Mouse (Mus musculus) midbrain, embryonic 12.5 days (tissue): ENCODE results near the gene Fam43b. TPM values are rescaled to one million over a fixed set of nuclear protein-coding genes. Genes with fewer than 3 reads are reported as not detected.
"Not testable (repeated sequence)": the region's sequence is repeated elsewhere in the genome, so short reads cannot be mapped to it uniquely, and the experiment has no call there.

Experiments used
- ATAC-seq: fragments of 200-750 bp; cut with Nextera tagmentation; 2 replicates; pipeline ENCODE4 v1.8.0; 2017; ENCODE audit warnings: low read depth, moderate TSS enrichment, moderate library complexity; ENCODE audit not compliant: low FRiP score
- H3K27ac ChIP-seq: fragments of 300-500 bp; sonication (generic); replicated peaks from 2 replicates; pipeline ENCODE4 v1.5.1; 2016; ENCODE audit warnings: mild to moderate bottlenecking
- H3K27me3 ChIP-seq: fragments of 300-500 bp; sonication (generic); 2 replicates; pipeline ENCODE4 v1.6.1; 2016; ENCODE audit warnings: mild to moderate bottlenecking
- H3K36me3 ChIP-seq: fragments of 300-500 bp; sonication (generic); 2 replicates; pipeline ENCODE4 v1.6.1; 2016
- H3K4me1 ChIP-seq: fragments of 300-500 bp; sonication (generic); 2 replicates; pipeline ENCODE4 v1.6.1; 2016
- H3K4me2 ChIP-seq: fragments of 300-500 bp; sonication (generic); replicated peaks from 2 replicates; pipeline ENCODE4 v1.6.1; 2016; ENCODE audit warnings: mild to moderate bottlenecking, moderate library complexity
- H3K4me3 ChIP-seq: fragments of 300-500 bp; sonication (generic); 2 replicates; pipeline ENCODE4 v1.5.1; 2016; ENCODE audit warnings: mild to moderate bottlenecking
- H3K9ac ChIP-seq: fragments of 300-500 bp; sonication (generic); replicated peaks from 2 replicates; pipeline ENCODE4 v1.6.1; 2016; ENCODE audit warnings: mild to moderate bottlenecking, moderate library complexity
- H3K9me3 ChIP-seq: fragments of 300-500 bp; sonication (generic); 2 replicates; pipeline ENCODE4 v1.6.1; 2016; ENCODE audit warnings: mild to moderate bottlenecking
- WGBS: fragments of 180-500 bp; shearing (Covaris S2); methylation state at CpG from one replicate; pipeline ENCODE4 v1.1.7; 2016; 5-methylcytosine and 5-hydroxymethylcytosine counted together
- polyA plus RNA-seq: library from polyadenylated mRNA; unstranded; fragments of >200 nt; fragmentation: Nextera tagmentation; extraction: Ambion mirVana; gene quantifications from 2 replicates; pipeline ENCODE4 v1.2.1, GENCODE M21; 2016

The Fam43b gene
- 0.27 and 0.34 TPM in 2 replicates for polyA plus RNA-seq

- H3K9me3 ChIP-seq: no peaks in the 10 kb centered on the region
- no peak within 1 kb of the TSS for H3K9ac ChIP-seq
- peak within 1 kb of the TSS; percentile 40 for H3K4me3 ChIP-seq
- ATAC-seq: no peak
- 1% methylated on average over 46 of the region's 46 CpGs for WGBS
- peaks cover 83% of the 10 kb centered on the region for H3K27me3 ChIP-seq
- peak within 1 kb of the TSS; percentile 55 for H3K4me2 ChIP-seq
- H3K27ac ChIP-seq: no peak within 1 kb of the TSS
- peaks cover 17% of the 10 kb centered on the region for H3K4me1 ChIP-seq
- H3K36me3 ChIP-seq: no peaks in the 10 kb centered on the region
Measured at GRCm38 (mm10) chr4:138395971-138396645, at the start of gene Fam43b. Fam43b (minus strand) TSS chr4:138396528.

DNA sequence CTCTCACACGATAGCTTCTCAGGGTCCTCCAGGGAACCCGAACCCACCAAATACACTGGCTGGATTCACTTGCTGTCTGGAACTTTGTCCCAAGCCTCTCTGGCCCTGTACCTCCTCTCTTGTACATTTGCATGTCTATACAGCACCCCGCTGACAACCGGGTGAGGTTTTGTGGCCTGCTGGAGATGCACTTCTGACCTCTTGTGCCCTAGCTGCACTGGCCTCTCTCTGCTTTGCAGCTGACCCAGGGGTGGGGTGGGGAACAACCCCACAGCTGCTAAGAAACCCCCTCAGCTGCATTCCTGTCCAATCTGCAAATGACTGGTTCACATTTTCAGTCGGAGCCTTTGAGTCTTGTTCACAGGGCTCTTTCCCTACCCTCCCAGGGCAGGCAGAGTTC lies 48.6 kb upstream of the Fam43b start:
- 9% methylated on average over 5 of the region's 5 CpGs for WGBS
- Histone ChIP-seq H3K9ac (0 out of 2 replicates have a peak overlapping the region, but pooled peaks have one; percentile 11), H3K36me3 (peaks cover 27% of the 10 kb centered on the region), H3K4me2 (no peak overlapping the region), H3K4me1 (peaks cover 29% of the 10 kb centered on the region), H3K27me3 (peaks cover 4% of the 10 kb centered on the region; the same call in 1 of the 2 replicates), H3K27ac (no peak overlapping the region), H3K4me3 (no peak overlapping the region), H3K9me3 (0 out of 2 replicates have a peak, but pooled peaks cover 3% of the 10 kb centered on the region)
- ATAC-seq: no peak

DNA sequence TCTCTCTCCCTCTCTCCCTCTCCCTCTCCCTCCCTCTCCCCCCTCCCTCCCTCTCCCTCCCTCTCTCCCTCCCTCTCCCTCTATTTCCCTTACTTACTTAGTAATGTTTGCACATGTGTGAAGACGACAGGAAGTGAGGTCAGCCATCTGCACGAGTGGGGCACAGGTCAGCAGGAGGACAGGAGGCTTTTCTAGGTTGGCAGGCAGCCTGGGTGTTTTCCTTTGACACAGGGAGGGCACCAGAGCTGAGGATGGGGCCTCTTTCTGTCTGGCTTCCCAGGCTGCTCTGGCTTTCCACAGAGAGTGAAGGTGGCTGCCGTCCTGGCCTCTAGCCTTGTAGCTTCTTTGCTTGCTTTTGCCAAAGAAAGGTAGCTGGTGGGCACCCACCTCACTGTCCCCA lies 43.7 kb upstream of the Fam43b start:
- H3K9me3 ChIP-seq: no peaks in the 10 kb centered on the region
- ATAC-seq: no peak
- H3K27me3 ChIP-seq: peaks cover 2% of the 10 kb centered on the region; the same call in 1 of the 2 replicates
- H3K4me2 ChIP-seq: no peak overlapping the region
- H3K9ac ChIP-seq: no peak overlapping the region
- H3K36me3 ChIP-seq: peaks cover 69% of the 10 kb centered on the region
- no peak overlapping the region for H3K27ac ChIP-seq
- peaks cover 12% of the 10 kb centered on the region for H3K4me1 ChIP-seq
- no peak overlapping the region for H3K4me3 ChIP-seq
- 90% methylated on average over 3 of the region's 3 CpGs for WGBS

DNA sequence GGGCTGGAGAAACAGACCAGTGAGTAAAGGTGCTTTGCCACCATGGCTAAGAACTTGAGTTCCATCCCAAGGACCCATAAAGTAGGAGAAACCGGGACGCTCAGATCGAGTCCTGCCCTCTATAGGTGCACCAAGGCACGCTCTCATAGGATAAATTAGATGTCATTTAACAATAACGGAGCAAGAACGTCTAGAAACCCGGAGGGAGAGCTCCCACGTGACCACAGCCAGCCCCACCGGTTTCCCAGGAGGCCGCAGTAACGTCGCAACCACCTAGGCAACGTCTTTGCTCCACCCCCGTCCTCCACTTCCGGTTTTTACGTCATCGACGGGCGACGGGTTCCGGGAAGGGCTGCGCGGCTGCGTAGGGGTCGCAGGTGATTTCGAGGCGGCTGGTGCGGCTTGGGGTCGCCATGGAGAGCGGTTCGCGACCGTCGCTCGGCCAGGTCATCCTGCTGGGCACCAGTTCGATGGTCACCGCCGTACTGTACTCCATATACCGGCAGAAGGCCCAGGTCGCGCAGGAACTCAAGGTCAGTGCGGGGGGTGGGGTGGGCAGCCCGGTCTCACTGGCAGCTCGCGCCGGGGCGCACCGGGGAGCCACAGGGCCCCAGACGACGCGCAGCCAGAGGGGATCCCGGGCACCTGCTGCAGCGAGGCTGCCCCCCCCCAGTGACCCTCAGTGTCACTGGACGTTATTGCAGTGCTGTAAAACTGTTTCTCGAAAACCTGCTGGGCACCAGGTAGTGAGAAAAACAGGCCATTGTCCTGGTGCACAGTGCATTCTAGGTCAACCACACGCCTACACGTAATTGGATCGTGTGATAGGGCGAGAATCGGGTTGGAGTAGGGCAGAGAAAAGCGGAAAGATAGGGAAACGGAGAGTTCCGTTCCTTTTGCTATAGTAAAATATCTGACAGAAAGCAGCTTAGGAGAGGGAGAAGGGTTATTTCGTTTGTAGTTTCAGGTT lies 38.3 kb upstream of the Fam43b start, which contains the start of gene Mul1:
Gene Mul1, plus strand, starts transcription at position 325 of the 970 bp plus-strand sequence.
- peak; percentile 89 for ATAC-seq
- H3K4me2 ChIP-seq: peak within 1 kb of the TSS; percentile 91
- no peaks in the 10 kb centered on the region for H3K9me3 ChIP-seq
- peak within 1 kb of the TSS; percentile 84 for H3K9ac ChIP-seq
- H3K36me3 ChIP-seq: peaks cover 40% of the 10 kb centered on the region
- peaks cover 10% of the 10 kb centered on the region for H3K27me3 ChIP-seq
- H3K4me1 ChIP-seq: peaks cover 19% of the 10 kb centered on the region
- WGBS: 1% methylated on average over 60 of the region's 64 CpGs
- peak within 1 kb of the TSS; percentile 42; the same call in 1 of the 2 replicates for H3K27ac ChIP-seq
- peak within 1 kb of the TSS; percentile 98 for H3K4me3 ChIP-seq

DNA sequence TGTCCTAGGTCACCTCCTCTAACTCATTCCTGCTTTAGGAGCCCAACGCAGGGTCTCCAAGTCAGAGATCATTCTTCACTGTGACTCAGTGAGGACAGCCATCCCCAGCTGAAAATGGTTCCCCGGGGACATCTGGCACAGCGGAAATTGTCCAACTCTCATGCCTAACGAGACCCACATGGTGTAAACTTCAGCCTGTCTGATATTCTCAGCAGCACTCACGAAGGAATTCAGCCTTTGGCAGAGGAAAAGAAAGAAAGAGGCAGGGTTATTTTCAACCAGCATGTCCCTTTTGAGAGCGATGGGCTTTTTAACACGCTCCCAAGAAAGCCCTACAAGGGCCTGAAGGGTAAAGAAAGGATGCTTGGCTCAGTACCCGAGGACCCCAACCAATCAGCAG lies 35.0 kb upstream of the Fam43b start:
- 61% methylated on average over 8 of the region's 8 CpGs for WGBS
- Histone ChIP-seq H3K36me3 (0 out of 2 replicates have a peak, but pooled peaks cover 7% of the 10 kb centered on the region), H3K4me1 (peaks cover 19% of the 10 kb centered on the region), H3K9ac (no peak overlapping the region), H3K27ac (no peak overlapping the region), H3K4me3 (no peak overlapping the region), H3K4me2 (no peak overlapping the region), H3K27me3 (peaks cover 21% of the 10 kb centered on the region), H3K9me3 (no peaks in the 10 kb centered on the region)
- no peak for ATAC-seq

- H3K9me3 ChIP-seq: no peaks in the 10 kb centered on the region
- WGBS: 46% methylated on average over 3 of the region's 3 CpGs
- H3K4me1 ChIP-seq: 0 out of 2 replicates have a peak, but pooled peaks cover 5% of the 10 kb centered on the region
- peaks cover 21% of the 10 kb centered on the region for H3K27me3 ChIP-seq
- H3K4me3 ChIP-seq: no peak overlapping the region
- H3K9ac ChIP-seq: no peak overlapping the region
- no peaks in the 10 kb centered on the region for H3K36me3 ChIP-seq
- no peak overlapping the region for H3K4me2 ChIP-seq
- no peak for ATAC-seq
- H3K27ac ChIP-seq: no peak overlapping the region
Measured at GRCm38 (mm10) chr4:138429778-138430177, 33.5 kb upstream of the Fam43b start.

DNA sequence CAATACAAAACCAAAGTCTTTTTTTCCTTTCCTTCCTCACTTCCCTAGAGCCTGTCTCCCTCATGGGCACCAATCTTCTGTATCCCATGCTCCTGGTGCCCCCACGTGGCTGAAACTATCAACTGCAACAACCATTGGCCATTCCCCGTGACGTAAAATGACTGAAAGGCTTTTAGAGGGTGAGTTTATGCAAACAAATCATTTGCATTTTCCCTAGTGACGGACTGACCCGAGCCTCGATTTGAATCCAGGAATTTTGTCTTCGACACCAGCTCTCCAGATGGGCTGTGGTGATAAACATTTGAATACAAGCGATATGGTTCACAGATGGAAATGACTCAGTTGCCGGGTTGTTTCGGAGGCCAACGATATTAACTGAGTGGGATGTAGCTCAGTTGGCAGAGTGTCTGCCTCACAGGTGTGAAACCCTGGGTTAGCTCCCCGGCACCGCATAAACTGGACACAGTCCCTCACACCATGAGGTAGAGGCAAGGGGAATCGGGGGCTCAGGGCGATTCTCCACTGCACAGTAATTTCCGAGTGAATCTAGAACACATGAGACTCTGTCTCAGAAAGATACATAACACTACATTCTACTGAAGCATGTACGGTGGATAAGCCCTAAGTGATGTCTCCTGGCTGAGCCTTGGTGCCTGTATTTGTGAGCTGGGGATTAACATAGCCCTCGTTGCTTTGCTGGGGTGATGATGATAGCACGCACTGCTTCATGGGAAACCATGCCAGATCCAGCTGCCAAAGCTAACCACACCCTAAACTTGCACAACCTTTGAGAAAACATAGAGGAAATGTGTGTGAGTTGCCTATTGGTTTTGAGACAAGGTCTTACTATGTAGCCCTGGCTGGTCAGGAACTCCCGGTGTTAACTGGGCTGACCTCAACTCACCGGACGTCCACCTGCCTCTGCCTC lies 30.7 kb upstream of the Fam43b start:
- no peaks in the 10 kb centered on the region for H3K9me3 ChIP-seq
- H3K27me3 ChIP-seq: peaks cover 16% of the 10 kb centered on the region
- H3K36me3 ChIP-seq: no peaks in the 10 kb centered on the region
- H3K4me2 ChIP-seq: no peak overlapping the region
- ATAC-seq: no peak
- no peaks in the 10 kb centered on the region for H3K4me1 ChIP-seq
- H3K4me3 ChIP-seq: no peak overlapping the region
- H3K27ac ChIP-seq: no peak overlapping the region
- no peak overlapping the region for H3K9ac ChIP-seq
- WGBS: 44% methylated on average over 22 of the region's 22 CpGs

- peaks cover 11% of the 10 kb centered on the region; the same call in 1 of the 2 replicates for H3K27me3 ChIP-seq
- not testable (repeated sequence) for H3K4me1 ChIP-seq, H3K9ac ChIP-seq, H3K4me2 ChIP-seq, H3K27ac ChIP-seq, H3K4me3 ChIP-seq, H3K36me3 ChIP-seq, H3K9me3 ChIP-seq, ATAC-seq
- 87% methylated on average over 14 of the region's 14 CpGs for WGBS
Measured at GRCm38 (mm10) chr4:138425604-138426003, 29.3 kb upstream of the Fam43b start.

DNA sequence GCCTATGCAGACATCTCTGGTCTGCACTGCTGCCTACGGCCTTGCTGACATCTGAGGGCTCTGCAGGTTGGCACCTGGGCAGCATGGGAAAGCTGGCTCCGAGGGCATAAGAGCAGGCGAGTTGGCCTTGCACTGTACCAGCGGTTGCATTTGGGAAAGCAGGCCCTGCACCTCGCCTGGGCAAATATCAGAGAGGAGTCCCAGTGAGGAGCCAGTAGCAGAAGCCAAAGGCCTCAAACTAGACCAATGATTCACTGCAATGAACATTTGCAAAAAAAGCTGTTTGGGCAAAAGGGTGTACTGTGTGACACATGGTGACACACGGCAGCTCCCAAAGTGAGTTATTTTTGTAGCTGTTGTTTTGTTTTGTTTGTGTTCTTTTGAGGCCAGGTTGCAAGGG lies 28.7 kb upstream of the Fam43b start:
- 86% methylated on average over 6 of the region's 6 CpGs for WGBS

DNA sequence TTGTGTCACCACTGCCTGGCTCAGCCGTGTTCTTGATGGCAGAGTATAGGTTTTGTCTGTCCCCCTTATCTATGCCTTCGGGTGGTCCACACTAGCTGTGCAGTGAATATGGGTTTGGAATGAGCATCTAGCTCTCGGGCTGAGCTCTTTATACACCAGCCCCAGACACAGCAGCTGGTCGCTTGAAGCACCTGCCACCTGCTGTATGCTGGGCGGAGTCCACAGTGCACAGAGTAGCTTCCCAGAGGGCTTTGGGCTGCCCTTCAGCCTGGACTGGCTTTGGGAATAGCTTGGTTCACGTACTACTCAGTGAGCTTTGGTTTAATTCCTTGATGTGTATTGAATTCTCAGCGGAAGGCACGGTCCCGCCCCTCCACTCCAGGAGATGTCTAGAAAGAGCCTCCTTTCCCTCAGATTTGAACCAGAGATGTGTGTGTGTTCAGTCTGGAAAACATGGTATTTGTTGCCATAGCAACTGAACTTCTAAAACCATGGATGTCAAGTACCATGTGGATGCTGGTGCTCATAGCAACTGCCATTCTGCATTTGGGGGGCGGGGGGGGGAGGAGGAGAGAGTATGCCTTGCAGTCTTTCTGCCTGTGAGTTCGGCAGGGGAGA lies 22.1 kb upstream of the Fam43b start:
- WGBS: 50% methylated on average over 11 of the region's 11 CpGs
- Histone ChIP-seq H3K4me1 (peaks cover 10% of the 10 kb centered on the region; the same call in 1 of the 2 replicates), H3K4me3 (no peak overlapping the region), H3K9me3 (no peaks in the 10 kb centered on the region), H3K36me3 (no peaks in the 10 kb centered on the region), H3K27ac (no peak overlapping the region), H3K9ac (no peak overlapping the region), H3K4me2 (no peak overlapping the region), H3K27me3 (peaks cover 32% of the 10 kb centered on the region; the same call in 1 of the 2 replicates)
- ATAC-seq: no peak

More for the DNA sequence above, 28.7 kb upstream of the Fam43b start:
- H3K4me3 ChIP-seq: no peak overlapping the region
- no peaks in the 10 kb centered on the region for H3K9me3 ChIP-seq
- no peak overlapping the region for H3K4me2 ChIP-seq
- H3K36me3 ChIP-seq: no peaks in the 10 kb centered on the region
- no peak for ATAC-seq
- no peak overlapping the region for H3K9ac ChIP-seq
- peaks cover 14% of the 10 kb centered on the region for H3K27me3 ChIP-seq
- H3K4me1 ChIP-seq: no peaks in the 10 kb centered on the region
- H3K27ac ChIP-seq: no peak overlapping the region

- H3K4me3 ChIP-seq: no peak overlapping the region
- H3K27ac ChIP-seq: no peak overlapping the region
- no peaks in the 10 kb centered on the region for H3K36me3 ChIP-seq
- H3K4me2 ChIP-seq: no peak overlapping the region
- H3K4me1 ChIP-seq: peaks cover 10% of the 10 kb centered on the region; the same call in 1 of the 2 replicates
- ATAC-seq: no peak
- H3K9me3 ChIP-seq: no peaks in the 10 kb centered on the region
- 85% methylated on average over 4 of the region's 4 CpGs for WGBS
- H3K9ac ChIP-seq: no peak overlapping the region
- H3K27me3 ChIP-seq: peaks cover 34% of the 10 kb centered on the region; the same call in 1 of the 2 replicates
Measured at GRCm38 (mm10) chr4:138417882-138418281, 21.6 kb upstream of the Fam43b start.
